Mouse (Mus musculus): ENCODE measurements around the gene Kras.

DNA sequence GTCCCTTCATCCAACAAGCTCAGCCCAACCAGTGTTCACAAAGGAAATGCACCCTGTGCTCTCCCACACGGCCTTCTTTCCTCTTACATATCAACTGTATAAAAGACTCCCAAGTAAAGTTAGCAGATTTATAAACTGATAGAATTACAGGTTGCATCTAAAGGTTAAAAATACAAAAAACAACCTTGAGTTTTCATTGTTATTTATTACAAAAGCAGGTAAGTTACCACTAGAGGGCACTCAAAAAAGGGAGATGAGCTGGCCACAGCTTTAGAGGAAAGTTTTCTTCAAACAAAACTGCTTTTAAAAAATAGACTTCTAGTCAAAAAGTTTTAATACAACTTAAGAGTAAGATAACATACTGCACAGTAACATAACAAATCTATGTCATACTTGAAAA, 7.5 kb downstream of the Kras start:
- TF ChIP-seq CTCF (IDR thresholded peaks at IDR 0.05 in 2 of 3, conservative IDR thresholded peaks at IDR 0.05 in 1 of 3; ENCODE audit: control insufficient read depth in 1 of 3, insufficient read depth in 1 of 3, low read depth in 2 of 3, low read length in 3 of 3, poor library complexity in 1 of 3, severe bottlenecking in 1 of 3) (peak in 2 of 3 experiments; percentile 44 to 82; a peak in 4 of 6 replicates), CHD1 (IDR thresholded peaks at IDR 0.05; ENCODE audit: low read depth, low read length) (no peak)
